Mouse (Mus musculus) embryo, embryonic 11.5 days (tissue): Measurements from ENCODE around the gene Luc7l2.
"Not testable (repeated sequence)": the region's sequence is repeated elsewhere in the genome, so short reads cannot be mapped to it uniquely, and the experiment has no call there.

ENCODE experiments used
- DNase-seq: peaks from one replicate; pipeline ENCODE4 v3.0.0-alpha.2; 2012; ENCODE audit warnings: low read depth, low spot score

Luc7l2 gene

DNA sequence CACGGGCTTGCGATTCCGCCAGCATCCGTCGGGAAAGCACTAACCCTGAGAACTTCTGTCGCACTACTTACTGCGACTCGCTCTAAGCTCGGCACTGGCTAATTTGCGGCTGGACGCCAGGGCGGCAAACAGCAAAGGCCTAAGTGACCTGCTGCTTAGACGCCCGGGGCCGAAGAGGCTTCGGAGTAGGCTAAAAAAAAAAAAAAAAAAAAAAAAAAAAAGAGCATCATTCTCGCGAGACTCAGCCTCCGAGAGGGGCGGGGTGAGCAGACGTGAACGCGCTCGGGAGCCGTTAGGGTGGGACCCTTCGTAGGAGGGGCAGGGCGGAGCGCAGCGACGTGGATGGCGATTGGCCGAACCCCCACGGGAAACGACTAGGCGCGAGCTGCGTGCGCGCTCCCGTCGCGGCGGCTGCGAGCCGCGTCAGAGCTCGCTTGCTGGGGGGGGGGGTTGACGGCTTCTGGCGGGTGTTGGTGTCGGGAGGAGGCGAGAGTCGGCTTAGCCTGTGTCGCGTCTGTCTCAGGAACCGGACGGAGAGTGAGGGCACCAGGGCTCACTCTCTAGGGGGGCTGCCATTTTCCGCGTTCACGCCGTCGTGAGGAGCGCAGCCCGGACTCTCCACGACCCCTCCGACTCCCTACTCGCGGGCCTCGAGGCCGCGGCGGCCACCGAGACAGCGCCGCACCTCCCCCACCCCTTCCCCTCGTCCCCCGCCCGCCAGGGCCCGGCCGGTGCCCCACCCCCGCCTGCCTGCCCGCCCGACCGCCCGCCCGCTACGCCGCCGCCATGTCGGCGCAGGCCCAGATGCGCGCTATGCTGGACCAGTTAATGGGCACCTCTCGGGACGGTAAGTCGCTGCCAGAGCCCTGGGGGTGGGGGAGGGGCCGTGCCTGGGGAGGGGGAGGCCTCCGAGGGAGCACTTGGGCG, at the start of gene Luc7l2:
TSS of gene Luc7l2 (plus strand) at position 273 of the 927 bp plus-strand sequence.
- DNase-seq = peak; percentile 95

DNA sequence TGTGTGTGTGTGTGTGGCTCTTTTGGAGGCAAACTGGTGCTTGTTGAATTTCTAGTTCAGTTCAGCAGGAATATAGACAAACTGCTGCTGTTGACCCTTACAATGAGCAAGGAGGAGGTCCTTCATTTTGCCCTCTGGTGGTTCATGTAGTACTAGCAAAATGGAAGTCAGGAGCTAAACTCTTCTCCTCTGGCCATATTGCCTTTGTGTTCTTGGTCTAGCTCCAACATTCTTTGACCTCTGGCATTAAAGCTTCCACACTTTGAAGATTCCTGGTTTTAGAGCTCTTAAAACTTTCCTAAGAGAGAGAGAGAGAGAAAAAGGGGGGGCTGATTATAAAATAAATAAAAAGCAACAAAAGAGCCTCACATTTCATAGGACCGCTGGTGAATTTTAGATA, 39.0 kb upstream of the Luc7l2 start:
- DNase-seq = no peak

DNA sequence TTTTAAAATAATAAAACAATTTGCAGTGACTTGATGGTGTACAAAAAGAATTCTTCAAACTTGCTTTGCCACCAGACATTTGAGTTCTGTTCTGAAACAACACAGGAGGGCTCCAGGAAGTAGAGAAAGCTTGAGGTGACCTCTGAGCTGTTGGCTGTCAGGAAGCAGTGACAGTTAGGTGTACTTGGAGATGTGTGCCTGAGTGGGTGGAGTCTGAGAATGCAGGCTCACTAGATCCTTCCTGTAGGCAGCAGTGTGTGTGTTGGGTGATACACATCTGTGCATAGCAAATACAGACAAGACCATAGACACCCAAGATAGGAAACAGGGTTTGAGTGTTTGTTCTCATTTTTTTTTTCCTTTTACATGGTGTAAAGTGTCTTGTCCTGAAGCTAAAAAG, 38.3 kb upstream of the Luc7l2 start:
- no peak for DNase-seq

DNA sequence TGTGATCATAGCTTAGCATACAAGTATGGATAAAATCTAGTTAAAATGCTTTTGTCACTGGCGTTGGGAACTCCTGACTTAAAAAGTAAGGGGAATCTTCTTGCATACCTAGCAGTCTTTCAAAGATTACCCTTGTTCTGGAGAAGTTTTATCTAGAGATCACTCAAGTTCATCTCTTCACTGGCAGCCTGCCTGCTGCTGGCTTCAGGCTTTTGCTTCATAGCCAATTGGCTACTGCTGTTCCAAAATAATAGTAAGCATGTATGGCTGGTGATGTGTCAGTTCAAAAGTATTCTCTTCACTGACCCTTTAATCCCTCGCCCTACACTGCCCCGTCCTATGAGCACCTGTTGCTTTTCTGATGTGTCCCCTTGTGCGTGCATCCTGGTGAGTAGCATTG, 35.9 kb upstream of the Luc7l2 start:
- DNase-seq = no peak

DNA sequence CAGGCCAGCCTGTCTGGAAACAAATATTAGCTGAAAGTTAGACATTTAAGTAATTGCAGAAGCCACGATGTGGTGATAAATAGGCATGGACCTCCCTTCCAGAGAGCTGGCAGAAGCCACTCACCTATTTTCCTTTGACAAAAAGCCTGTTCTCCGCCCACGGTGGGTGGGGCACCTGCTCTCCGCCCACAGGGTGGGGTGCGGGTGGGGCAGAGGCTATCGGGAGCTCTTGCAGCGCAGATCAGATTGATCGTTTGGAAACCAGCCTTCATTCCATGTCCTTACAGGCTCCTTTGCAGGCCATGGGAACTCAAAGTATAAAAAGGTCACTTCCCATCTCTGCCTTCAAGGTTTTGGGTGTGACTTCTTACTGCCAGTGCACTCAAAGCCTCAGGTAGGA, 27.3 kb upstream of the Luc7l2 start:
- no peak for DNase-seq

DNA sequence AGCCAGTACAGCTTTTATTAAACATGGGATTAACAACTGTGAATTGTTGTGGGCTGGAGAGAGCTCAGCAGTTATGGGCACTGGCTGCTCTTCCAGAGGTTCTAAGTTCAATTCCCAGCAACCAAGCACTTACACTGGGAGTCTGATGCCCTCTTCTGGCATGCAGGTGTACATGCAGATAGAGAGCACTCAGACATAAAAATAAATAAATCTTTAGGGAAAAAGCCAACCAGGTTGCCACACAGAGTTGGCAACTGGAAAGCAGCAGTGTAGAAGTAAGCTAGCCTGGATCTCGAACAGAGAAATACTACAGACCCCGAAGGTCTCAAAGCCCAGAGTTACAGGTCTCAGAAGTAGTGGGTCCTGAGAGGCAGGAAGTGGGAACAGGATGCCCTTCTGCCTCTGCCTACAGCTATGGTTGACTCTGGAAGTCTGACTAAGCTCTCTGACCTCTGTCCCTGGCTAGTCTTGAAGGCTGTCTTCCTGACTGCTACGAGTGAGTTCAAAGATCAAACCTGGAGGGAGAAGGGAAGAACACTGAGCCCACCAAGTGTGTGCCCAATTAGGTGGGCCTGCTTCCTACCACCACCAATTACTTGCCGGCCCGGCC, 19.8 kb upstream of the Luc7l2 start:
- DNase-seq = no peak

DNA sequence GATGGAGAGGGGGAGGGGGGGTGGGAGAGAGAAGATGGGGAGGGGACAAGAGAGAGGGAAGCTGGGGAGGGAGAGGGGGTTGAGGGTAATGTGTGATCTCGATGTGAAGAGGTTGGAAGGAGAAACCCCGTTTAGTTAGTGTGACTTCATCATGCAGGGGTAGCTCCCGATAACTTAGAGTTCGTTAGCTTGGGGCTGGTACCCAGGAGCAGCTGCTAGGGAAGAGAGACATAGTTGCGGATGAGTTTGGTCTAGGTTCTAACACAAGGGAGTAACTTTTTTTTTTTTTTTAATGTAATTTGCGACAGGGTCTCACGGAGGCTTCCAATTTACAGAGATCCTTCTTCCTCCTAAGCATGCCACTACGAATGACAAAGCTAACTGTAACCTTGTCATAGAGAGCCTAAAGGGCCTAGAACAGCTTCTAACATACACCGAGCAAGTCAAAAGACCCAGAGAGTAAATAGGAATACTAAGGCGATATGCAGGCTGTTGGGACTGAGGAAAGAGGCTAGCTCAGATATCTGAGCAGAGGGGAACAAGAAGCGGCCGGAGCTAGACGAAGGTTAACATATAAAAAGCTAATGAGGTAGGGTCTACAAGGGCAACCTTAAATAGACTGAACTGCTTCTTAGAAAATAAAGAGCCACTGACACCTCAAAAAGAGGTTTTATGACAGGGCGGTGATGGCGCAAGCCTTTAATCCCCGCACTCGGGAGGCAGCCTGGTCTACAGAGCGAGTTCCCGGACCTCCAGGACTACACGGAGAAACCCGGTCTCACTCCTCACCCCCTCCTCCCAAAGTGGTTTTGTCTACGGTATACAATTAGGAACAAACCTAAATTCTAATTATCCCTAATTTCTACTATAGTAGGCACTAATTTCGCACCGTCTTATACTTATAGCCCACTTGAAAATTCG, 18.4 kb upstream of the Luc7l2 start:
- DNase-seq = peak; percentile 29

DNA sequence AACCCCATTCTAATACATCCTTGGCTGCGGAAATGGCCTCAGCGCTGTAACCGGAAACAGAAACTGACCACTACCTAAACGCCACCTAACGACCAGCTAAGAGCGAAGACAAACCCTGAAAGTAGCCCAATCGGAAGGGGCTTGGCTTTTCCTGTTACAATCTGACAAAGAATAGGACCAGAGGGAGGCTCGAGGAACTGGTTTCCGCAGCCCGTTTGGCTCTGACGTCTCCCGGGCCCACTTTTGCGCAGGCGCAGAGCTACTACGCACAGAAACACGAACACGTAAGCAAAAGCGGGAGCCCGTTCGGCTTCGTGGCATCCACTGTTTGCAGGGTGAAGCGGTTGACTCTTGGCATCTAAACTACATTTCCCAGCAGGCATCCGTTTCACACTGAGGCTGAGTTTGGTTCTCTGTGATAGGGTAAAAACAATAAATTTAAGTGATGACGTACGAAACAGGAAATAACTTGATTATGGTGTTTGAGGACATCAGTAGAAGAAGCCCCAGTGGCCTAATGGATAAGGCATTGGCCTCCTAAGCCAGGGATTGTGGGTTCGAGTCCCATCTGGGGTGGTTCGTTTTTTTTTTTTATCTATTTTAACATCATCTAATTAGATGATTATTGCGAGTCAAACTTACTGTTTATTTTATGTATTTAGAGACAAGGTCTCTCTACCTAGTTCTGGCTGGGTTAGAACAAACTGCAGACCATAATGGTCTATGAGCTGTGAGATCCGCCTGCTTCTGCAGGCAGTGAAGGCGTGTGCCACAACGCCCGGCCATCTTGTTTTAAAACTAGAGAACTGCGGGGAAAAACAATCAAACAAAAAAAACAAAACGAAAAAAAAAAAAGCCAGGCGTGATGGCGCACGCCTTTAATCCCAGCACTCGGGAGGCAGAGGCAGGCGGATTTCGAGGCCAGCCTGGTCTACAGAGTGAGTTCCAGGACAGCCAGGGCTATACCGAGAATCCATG, 17.4 kb upstream of the Luc7l2 start, which contains the start of gene Fmc1:
TSS of gene Fmc1 (plus strand) at position 75 of the 978 bp plus-strand sequence.
- DNase-seq = peak; percentile 96

DNA sequence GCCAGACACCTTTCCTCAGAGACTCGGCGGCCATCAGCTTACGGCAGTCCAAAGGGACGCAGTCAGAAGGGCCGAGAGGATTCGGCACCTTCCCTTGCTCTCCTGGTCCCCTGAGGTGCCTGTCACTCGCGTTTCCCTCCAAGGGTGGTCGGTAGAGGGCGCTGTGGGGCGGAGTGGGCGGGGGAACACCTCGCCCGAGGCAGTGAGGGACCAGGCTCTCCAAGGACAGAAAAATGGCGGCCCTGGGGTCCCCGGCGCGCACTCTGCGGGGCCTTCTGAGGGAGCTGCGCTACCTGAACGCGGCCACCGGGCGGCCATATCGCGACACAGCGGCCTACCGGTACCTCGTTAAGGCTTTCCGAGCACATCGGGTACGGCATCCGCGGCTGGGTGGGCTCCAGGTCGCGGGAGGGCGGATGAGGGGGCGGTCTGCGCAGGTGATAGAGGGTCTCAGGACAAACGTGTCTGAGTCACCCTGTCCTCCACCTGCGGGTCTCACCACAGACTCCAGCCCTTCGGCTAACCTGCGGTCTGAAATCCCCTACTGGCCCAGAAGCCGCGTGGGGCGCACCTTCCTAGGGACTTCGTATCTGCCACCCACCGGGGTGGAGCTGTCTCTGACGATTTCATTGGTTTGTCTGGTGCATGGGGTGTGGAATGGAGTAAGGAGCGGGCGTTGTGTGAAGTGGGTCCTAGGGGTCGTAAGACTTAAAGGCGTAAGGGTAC, 16.3 kb upstream of the Luc7l2 start:
- DNase-seq = peak; percentile 97

DNA sequence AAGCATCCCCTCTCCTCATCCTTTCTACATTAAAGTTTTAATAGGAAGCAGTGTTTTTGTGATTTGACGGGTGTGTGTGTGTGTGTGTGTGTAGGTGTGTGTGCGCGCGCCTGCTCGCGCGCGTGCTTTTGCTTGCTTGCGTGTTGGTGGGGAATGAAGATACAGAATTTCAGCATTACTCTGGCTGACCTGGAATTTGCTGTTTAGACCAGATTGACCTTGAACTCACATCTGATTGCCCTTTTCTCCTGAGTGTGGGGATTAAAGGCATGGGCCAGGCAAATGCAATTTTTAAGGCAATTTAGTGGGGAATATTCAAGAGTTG, 15.8 kb upstream of the Luc7l2 start:
- DNase-seq = no peak

DNA sequence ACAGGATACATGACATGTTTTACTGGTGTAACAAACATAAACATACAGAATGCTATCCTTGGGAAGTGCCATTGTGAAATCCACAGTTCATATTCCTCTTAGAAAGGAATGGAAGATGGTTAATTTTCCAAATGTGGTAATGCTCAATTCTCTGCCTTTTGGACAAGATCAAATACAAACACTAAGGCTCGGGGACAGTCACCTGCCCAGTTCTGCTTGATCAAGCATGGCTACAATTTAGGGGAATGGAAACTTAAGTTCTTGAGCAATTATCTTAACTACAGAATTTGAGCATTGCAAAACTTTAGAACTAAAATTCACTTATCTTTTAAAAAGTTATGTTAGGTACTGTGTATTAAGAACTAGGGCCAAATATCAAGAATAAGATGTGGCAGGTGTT, 15.3 kb upstream of the Luc7l2 start:
- DNase-seq = no peak

DNA sequence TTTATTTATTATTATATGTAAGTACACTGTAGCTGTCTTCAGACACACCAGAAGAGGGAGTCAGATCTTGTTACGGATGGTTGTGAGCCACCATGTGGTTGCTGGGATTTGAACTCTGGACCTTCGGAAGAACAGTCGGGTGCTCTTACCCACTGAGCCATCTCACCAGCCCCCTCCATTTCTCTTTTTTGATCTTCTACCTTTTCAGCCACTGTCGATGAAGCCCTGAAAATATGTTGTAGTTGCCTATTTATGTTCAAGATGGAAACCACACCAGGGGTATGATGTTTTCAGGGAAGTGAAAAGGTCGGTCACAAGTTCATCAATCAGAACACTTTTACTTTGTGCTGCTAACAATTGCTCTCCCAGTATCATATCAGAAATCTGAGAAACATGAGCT, 7.0 kb upstream of the Luc7l2 start:
- not testable (repeated sequence) for DNase-seq

DNA sequence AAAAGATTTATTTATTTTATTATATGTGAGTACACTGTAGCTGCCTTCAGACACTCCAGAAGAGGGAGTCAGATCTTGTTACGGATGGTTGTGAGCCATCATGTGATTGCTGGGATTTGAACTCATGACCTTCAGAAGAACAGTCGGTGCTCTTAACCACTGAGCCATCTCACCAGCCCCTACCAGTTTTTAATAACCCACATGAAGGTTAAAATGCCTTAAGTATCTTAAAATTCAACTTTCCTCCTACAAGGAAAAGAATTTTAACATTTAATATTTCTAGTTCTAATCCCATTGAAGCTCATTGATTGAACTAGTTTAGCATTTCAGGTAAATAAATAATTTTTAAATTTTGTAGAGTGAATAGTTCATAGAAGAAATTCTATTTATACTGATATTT, 4.1 kb upstream of the Luc7l2 start:
- DNase-seq = not testable (repeated sequence)

DNA sequence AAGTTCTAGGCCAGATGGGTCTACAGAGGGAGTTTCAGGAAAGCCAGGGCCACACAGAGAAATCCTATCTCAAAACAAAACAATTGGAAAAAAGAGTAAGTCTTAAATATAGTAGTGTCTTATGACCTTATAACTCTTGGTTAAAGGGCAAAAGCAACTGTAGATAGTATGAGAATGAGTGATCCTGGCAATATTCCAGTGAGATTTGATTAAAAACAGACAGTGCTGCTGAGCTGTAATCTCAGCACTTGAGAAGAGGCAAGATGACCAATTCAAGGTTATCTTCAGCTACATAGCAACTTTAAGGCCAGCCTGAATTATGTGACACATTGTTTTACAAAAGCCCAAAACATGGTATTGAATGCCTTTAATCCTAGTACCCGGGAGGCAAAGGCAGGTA, 3.4 kb upstream of the Luc7l2 start:
- DNase-seq = no peak

DNA sequence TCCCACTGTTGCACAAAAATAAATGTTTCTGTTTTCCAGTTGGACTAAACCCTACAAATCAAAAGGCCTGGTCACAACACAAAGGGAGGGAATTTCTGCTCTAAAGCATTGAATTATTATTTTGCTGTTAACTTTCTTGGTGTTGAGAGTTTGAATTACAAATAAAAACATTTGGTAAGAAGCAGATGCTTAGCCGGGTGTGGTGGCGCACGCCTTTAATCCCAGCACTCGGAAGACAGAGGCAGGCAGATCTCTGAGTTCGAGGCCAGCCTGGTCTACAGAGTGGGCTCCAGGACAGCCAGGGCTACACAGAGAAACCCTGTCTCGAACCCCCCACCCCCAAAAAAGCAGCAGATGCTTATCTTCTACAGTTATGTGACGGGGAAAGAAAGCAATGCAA, 2.5 kb upstream of the Luc7l2 start:
- DNase-seq = not testable (repeated sequence)

DNA sequence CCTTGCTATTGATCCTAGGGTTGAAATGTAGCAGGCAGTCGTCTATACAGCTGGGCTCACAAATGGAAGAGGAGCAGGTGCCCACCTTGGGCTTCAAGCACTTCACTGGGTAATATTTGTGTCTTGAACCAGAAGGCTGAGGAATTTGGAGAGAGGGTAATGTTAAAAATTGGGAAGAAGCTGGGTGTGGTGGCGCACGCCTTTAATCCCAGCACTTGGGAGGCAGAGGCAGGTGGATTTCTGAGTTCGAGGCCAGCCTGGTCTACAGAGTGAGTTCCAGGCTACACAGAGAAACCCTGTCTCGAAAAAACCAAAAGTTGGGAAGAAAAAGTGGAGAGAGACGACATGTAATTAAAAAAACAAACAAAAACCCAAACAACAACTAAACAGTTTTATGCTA, 1.3 kb upstream of the Luc7l2 start:
- DNase-seq = not testable (repeated sequence)

DNA sequence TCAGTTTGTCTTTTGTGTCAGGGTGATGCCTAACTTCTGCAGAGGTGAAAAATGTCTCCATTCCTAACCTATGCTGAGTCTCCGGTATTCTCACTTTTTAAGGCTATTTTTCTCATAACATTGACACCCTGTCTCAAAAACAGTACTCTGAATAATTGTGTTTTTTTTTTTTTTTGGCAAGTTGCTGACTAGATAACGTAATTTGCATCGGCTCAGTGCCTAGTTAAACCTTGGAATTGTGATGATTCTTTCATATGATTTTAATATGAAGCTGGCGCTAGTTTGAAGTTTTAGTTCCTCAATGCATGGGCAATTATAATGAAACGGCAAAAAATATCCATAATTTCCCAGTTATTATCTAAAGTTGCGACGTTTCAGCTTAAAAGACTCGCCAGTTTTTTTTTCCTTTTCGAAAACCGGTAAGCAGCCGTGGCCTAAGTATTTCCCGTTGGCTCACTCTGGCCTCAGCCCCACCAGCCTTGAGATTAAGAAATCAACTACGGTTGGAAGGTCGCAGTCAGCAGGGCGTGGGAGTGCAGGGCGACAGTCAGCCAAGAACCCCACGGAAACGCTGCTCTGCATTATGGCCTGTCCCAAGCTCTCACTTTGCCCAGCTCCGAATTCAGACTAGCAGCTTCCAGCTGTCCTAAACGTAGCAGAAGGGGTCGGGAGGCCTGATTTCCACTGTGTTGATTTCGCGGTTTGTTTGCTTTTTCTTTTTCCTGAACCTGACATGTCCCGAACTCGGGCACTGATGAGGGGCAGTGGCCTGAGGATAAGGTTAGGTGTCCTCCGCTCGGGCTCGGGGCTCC, 678 bp upstream of the Luc7l2 start:
- DNase-seq = peak; percentile 8

DNA sequence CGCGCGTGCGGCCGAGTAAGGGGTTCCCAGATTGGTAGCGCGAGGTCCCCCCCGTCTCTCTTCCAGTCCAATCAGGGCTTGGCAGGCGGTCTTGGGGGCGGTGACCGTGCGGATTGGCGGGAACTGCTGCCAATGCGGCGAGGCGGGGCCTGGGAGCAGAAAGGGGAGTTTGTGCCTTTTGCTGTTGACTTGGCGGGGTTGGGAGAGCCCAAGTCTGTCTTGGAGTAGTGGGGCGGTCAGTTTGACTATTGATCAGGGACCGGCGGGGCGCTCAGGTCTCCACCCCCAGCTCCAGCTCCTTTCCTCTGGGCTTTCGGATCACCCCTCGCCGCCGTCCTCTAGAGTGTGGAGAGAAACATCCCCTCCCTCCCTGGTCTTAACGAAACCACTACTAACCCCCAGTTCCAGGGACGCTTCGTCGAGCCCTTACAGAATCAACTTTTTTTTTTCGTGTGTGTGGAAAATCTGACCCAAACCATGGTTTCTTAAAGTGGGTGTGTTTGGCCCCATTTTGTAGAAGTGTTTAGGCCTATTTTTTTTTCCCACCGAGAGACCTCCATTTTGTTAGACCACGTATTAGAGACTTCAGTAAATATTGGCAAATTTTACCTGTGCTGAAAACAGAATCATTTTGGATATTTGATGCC, 978 bp downstream of the Luc7l2 start:
- DNase-seq = peak; percentile 94

DNA sequence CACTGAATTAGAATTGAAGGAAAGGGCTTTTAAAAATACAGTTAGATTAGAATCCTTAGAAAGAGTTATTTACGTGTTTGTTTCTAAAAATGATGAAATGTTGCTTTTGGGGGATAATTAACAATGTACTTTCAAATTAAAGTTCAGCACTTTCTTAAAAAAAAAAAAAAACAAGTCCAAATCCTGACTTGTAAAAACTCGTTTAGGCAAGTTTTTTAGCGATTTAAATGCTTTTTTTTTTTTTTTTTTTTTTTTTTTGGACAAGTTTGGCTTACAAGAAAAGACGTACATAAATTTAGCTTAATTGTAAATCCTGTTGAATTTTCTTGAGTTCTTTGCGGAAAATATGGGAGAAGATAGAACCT, 1.5 kb downstream of the Luc7l2 start:
- no peak for DNase-seq
